Mouse (Mus musculus): Measurements from ENCODE around the gene Hck.

- TF ChIP-seq POLR2A (IDR thresholded peaks at IDR 0.05; ENCODE audit: low read depth, low read length), result no peak
- TF ChIP-seq CTCF (IDR thresholded peaks at IDR 0.05; ENCODE audit: borderline replicate concordance, insufficient read depth, low read length), result no peak
Measured at GRCm38 (mm10) chr2:153125875-153126274, 17.6 kb downstream of the Hck start.
